Mouse (Mus musculus) intestine, embryonic 14.5 days (tissue): ENCODE measurements around the gene Hdac10. TPM values are rescaled to one million over a fixed set of nuclear protein-coding genes. Genes with fewer than 3 reads are reported as not detected.

Source experiments
- ATAC-seq: fragments of 200-750 bp; cut with Nextera tagmentation; replicated peaks from 2 replicates; pipeline ENCODE4 v1.8.0; 2017; ENCODE audit warnings: low read depth, moderate number of reproducible peaks, moderate TSS enrichment, moderate library complexity; ENCODE audit not compliant: low FRiP score, low TSS enrichment
- DNase-seq: peaks from one replicate; pipeline ENCODE4 v3.0.0-alpha.2; 2018; ENCODE audit warnings: low spot score
- H3K27ac ChIP-seq: fragments of 300-500 bp; sonication (generic); 2 replicates; pipeline ENCODE4 v1.5.1; 2014; ENCODE audit warnings: low read depth, mild to moderate bottlenecking, control low read depth
- H3K27me3 ChIP-seq: fragments of 300-500 bp; sonication (generic); replicated peaks from 2 replicates; pipeline ENCODE4 v1.6.1; 2014; ENCODE audit warnings: low read length, control low read depth; ENCODE audit not compliant: control insufficient read depth, insufficient read depth
- H3K36me3 ChIP-seq: fragments of 300-500 bp; sonication (generic); 2 replicates; pipeline ENCODE4 v1.6.1; 2014; ENCODE audit warnings: low read length, control low read depth; ENCODE audit not compliant: control insufficient read depth, insufficient read depth
- H3K4me1 ChIP-seq: fragments of 300-500 bp; sonication (generic); replicated peaks from 2 replicates; pipeline ENCODE4 v1.6.1; 2014; ENCODE audit warnings: low read length, control low read depth, mixed read lengths; ENCODE audit not compliant: control insufficient read depth, insufficient read depth
- H3K4me2 ChIP-seq: fragments of 300-500 bp; sonication (generic); 2 replicates; pipeline ENCODE4 v1.6.1; 2014; ENCODE audit warnings: low read length
- H3K4me3 ChIP-seq: fragments of 300-500 bp; sonication (generic); 2 replicates; pipeline ENCODE4 v1.5.1; 2014; ENCODE audit warnings: low read depth, low read length, control low read depth, mixed read lengths
- H3K9ac ChIP-seq: fragments of 300-500 bp; sonication (generic); 2 replicates; pipeline ENCODE4 v1.6.1; 2014; ENCODE audit warnings: mild to moderate bottlenecking, low read length
- H3K9me3 ChIP-seq: fragments of 300-500 bp; sonication (generic); 2 replicates; pipeline ENCODE4 v1.6.1; 2016; ENCODE audit warnings: low read length, control low read depth; ENCODE audit not compliant: control insufficient read depth
- WGBS: fragments of 180-500 bp; shearing (Covaris S2); extraction: QIAGEN DNeasy Blood & Tissue Kit; methylation state at CpG from one replicate; pipeline ENCODE4 v1.1.7; 2014; 5-methylcytosine and 5-hydroxymethylcytosine counted together
- polyA plus RNA-seq: library from polyadenylated mRNA; unstranded; fragments of >200 nt; fragmentation: Nextera tagmentation; extraction: Ambion mirVana; gene quantifications from 2 replicates; pipeline ENCODE4 v1.2.1, GENCODE M21; 2014

The Hdac10 gene
- polyA plus RNA-seq, 1 experiment from 2014 or later: 20.3 TPM

GRCm38 (mm10) chr15:89088607-89089247 lies 39.8 kb downstream of the Hdac10 start, which contains the start of gene Selenoo:
Selenoo (plus strand) TSS chr15:89089084.
- H3K4me2 ChIP-seq: peak within 1 kb of the TSS; percentile 94
- H3K9ac ChIP-seq: peak within 1 kb of the TSS; percentile 84
- ATAC-seq (peak; percentile 93), DNase-seq (peak; percentile 90)
- no peaks in the 10 kb centered on the region for H3K27me3 ChIP-seq
- H3K4me1 ChIP-seq: peaks cover 9% of the 10 kb centered on the region; the same call in 1 of the 2 replicates
- peaks cover 51% of the 10 kb centered on the region for H3K36me3 ChIP-seq
- peak within 1 kb of the TSS; percentile 97 for H3K4me3 ChIP-seq
- WGBS: 1% methylated on average over 38 of the region's 38 CpGs
- H3K27ac ChIP-seq: peak within 1 kb of the TSS; percentile 66
- H3K9me3 ChIP-seq: no peaks in the 10 kb centered on the region

- H3K4me2 ChIP-seq: no peak overlapping the region
- DNase-seq (no peak), ATAC-seq (no peak)
- H3K4me3 ChIP-seq: no peak overlapping the region
- peaks cover 55% of the 10 kb centered on the region for H3K36me3 ChIP-seq
- no peaks in the 10 kb centered on the region for H3K9me3 ChIP-seq
- H3K9ac ChIP-seq: no peak overlapping the region
- WGBS: 92% methylated on average over 2 of the region's 2 CpGs
- H3K4me1 ChIP-seq: peaks cover 7% of the 10 kb centered on the region; the same call in 1 of the 2 replicates
- H3K27me3 ChIP-seq: no peaks in the 10 kb centered on the region
- no peak overlapping the region for H3K27ac ChIP-seq
Observed at GRCm38 (mm10) chr15:89084826-89085225, 43.7 kb downstream of the Hdac10 start.

DNA sequence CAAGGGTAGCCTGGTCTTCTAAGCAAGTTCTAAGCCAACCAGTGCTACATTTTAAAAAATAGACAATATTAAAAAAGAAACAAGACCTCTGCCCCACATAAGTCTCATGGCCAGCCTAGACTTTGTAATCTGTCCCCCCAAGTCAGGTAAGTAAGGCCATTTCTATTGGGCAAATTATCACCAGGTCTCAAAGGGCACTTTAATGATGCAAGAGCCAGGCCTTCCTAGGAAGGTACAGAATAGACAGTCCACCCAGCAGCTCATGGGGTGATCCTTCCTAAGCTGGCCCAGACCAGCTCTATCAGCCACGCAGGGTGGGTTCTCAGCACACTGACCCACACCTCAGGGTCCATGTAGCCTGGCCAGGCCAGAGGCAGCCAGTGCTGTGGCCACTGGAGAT lies 44.6 kb downstream of the Hdac10 start:
- 96% methylated on average over 1 of the region's 1 CpGs for WGBS

GRCm38 (mm10) chr15:89078208-89078836 lies 50.2 kb downstream of the Hdac10 start:
- peak overlapping the region; percentile 87; the same call in 1 of the 2 replicates for H3K4me2 ChIP-seq
- ATAC-seq: no peak
- H3K27ac ChIP-seq: no peak overlapping the region
- DNase-seq: no peak
- no peak overlapping the region; the same call in 1 of the 2 replicates for H3K4me3 ChIP-seq
- H3K4me1 ChIP-seq: peaks cover 34% of the 10 kb centered on the region
- no peaks in the 10 kb centered on the region for H3K9me3 ChIP-seq
- H3K27me3 ChIP-seq: no peaks in the 10 kb centered on the region
- peaks cover 23% of the 10 kb centered on the region for H3K36me3 ChIP-seq
- 57% methylated on average over 9 of the region's 9 CpGs for WGBS
- no peak overlapping the region for H3K9ac ChIP-seq

More for the DNA sequence above, 44.6 kb downstream of the Hdac10 start:
- ATAC-seq: no peak
- H3K36me3 ChIP-seq: peaks cover 61% of the 10 kb centered on the region
- no peak overlapping the region for H3K4me3 ChIP-seq
- no peak for DNase-seq
- H3K27me3 ChIP-seq: no peaks in the 10 kb centered on the region
- no peak overlapping the region for H3K9ac ChIP-seq
- no peaks in the 10 kb centered on the region for H3K9me3 ChIP-seq
- H3K4me2 ChIP-seq: no peak overlapping the region
- H3K4me1 ChIP-seq: peaks cover 6% of the 10 kb centered on the region; the same call in 1 of the 2 replicates
- H3K27ac ChIP-seq: no peak overlapping the region

- Histone ChIP-seq H3K4me3 (peak overlapping the region; percentile 73), H3K4me1 (peaks cover 34% of the 10 kb centered on the region), H3K9me3 (no peaks in the 10 kb centered on the region), H3K4me2 (peak overlapping the region; percentile 87), H3K9ac (peak overlapping the region; percentile 80), H3K36me3 (peaks cover 6% of the 10 kb centered on the region; the same call in 1 of the 2 replicates), H3K27ac (peak overlapping the region; percentile 76), H3K27me3 (no peaks in the 10 kb centered on the region)
- DNase-seq: peak; percentile 81
- peak; percentile 66; the same call in 1 of the 2 replicates for ATAC-seq
- under 1% methylated on average over 21 of the region's 39 CpGs for WGBS
Observed at GRCm38 (mm10) chr15:89076156-89076731, 52.3 kb downstream of the Hdac10 start.

- Histone ChIP-seq H3K27me3 (no peaks in the 10 kb centered on the region), H3K4me2 (peak overlapping the region; percentile 87), H3K4me1 (peaks cover 34% of the 10 kb centered on the region), H3K27ac (peak overlapping the region; percentile 76), H3K9ac (peak overlapping the region; percentile 80), H3K9me3 (no peaks in the 10 kb centered on the region), H3K36me3 (peaks cover 6% of the 10 kb centered on the region; the same call in 1 of the 2 replicates), H3K4me3 (peak overlapping the region; percentile 73)
- DNase-seq (peak; percentile 94), ATAC-seq (peak; percentile 92)
- WGBS: 0% methylated on average over 53 of the region's 59 CpGs
Observed at GRCm38 (mm10) chr15:89075478-89076147, 52.9 kb downstream of the Hdac10 start.

- H3K27me3 ChIP-seq: no peaks in the 10 kb centered on the region
- WGBS: 20% methylated on average over 11 of the region's 11 CpGs
- DNase-seq: no peak
Observed at GRCm38 (mm10) chr15:89074613-89075477, 53.7 kb downstream of the Hdac10 start, which contains the start of gene Trabd. Trabd (plus strand) TSS chr15:89075124.

More at GRCm38 (mm10) chr15:89074613-89075477, 53.7 kb downstream of the Hdac10 start, which contains the start of gene Trabd:
- Histone ChIP-seq H3K36me3 (0 out of 2 replicates have a peak, but pooled peaks cover 6% of the 10 kb centered on the region), H3K4me2 (peak within 1 kb of the TSS; percentile 87), H3K9me3 (no peaks in the 10 kb centered on the region), H3K27ac (peak within 1 kb of the TSS; percentile 76), H3K9ac (peak within 1 kb of the TSS; percentile 80), H3K4me1 (peaks cover 34% of the 10 kb centered on the region), H3K4me3 (peak within 1 kb of the TSS; percentile 73)
- no peak for ATAC-seq
